Mouse (Mus musculus): ENCODE measurements at regions not wholly inside any gene's neighbourhood (a gene's known extent, or its start where the extent isn't known, plus 50 kb on each side); places are given as distances from the start of the nearest gene placed in this dataset.

- no peak for DNase-seq
Observed at GRCm38 (mm10) chr14:9191664-9192063, 525.6 kb upstream of the 4930452B06Rik start.

DNA sequence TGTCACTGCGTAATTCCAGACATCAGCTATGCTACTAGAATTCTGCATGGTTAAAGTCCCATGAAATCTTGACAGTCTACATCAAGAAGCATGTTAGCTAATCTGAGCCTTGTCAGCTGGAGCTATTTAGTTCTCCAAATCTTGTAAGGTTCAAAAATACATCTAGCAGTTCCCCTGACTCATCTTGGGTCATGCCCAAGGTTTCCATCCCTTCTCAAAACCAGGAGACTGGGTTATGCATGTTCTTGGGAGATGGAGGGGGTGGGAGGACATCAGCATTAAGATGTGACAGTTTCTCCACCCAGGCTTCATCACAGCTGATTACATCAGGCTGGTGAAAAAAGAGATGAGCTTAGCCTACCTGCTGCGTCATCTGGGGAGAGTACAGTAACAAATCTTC, 495.3 kb upstream of the 4930452B06Rik start:
- DNase-seq: no peak

DNA sequence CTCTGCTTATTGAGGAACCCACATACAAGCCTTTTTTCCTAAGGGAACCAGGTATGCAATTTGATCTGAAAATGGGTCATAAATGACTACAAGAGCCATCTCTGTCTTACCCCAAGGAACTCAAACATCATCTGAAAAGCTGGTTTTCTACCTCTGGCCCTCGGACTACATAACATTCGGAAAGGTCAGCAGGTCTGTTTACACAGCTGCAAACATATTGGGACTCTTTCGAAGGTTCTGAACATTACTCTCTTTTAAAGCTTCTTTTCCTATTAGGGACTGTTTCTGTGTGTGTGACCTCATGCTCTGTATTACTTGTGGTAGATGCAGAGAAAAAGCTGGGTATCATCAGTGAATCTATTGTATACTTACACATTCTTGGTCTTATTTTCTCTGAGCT, 491.9 kb upstream of the 4930452B06Rik start:
- DNase-seq: no peak

DNA sequence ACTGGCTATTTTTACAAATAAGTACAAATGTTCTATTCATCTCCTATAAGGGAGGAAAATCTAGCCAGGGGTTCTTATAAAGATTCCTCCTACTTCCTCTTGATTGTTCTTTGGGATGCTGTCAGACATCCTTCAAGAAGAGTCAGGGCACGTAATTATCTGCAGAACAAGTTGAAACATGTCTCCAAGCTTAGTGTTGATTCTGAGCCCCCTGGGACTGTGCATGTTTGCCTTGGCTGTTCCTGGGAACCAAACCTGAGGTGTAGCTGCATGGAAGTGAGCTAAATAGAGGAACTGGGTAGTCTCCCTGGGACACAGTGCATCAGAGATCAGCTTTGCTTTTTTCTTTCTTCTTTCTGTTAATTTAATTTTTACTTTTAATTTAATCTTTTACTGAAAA, 484.8 kb upstream of the 4930452B06Rik start:
- no peak for DNase-seq

DNA sequence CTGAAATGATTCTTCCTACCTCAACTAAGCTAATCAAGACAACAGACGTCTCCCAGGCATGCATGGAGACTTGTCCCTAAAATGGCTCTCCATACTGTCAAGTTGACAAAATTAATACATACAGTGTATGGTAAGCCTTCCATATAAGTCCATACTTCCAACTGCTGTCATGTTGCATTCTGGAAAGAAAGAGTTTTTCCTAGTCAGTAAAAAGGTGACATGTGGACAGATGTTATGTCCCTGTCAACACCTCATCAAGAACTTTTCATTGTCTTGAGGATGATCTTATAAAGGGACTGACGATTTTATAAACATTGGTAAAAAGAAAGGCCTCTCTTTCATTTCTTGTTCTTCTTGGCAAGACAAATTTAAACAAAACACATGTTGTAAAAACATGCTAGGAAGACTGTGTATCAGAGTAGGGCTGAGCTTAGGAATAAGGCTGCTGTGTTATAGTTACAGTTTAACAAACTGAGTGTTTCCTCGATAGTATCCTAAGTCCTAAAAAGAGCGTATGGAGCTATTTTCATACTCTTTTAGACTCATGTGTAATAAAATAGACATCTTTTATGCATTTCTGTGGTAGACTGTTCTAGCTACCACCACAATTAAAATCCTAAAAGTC, 480.7 kb upstream of the 4930452B06Rik start:
- no peak for DNase-seq

- DNase-seq: no peak
Observed at GRCm38 (mm10) chr14:9105708-9106107, 439.7 kb upstream of the 4930452B06Rik start.

GRCm38 (mm10) chr14:9089625-9090326, 423.7 kb upstream of the 4930452B06Rik start:
- no peak for DNase-seq

GRCm38 (mm10) chr14:9087103-9087502, 421.1 kb upstream of the 4930452B06Rik start:
- DNase-seq: no peak

GRCm38 (mm10) chr14:9079632-9080031, 413.6 kb upstream of the 4930452B06Rik start:
- DNase-seq: no peak

- no peak for DNase-seq
Observed at GRCm38 (mm10) chr14:9079014-9079413, 413.0 kb upstream of the 4930452B06Rik start.

- no peak for DNase-seq
Observed at GRCm38 (mm10) chr14:9071176-9071575, 405.1 kb upstream of the 4930452B06Rik start.

DNA sequence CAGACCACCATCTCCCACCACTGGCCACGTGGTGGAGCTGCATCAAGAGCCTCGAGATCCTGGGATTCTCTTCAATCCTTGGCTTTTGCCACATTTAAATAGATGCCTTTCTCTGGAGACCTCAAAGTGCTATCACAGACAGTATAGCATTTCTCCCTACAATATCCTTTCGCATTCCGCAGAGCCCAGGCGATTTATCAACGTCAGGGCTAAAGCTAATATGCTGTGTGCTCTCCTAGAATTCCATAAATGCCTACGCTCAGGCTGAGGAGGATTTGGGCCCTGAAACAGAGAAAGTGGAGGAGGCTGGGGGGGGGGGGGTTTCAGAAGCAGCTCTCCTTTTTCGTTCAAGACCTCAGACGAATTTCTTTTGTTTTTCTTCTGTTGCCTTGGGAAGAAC, 394.0 kb upstream of the 4930452B06Rik start:
- DNase-seq: no peak

- no peak for DNase-seq
Observed at GRCm38 (mm10) chr14:9028811-9029210, 362.8 kb upstream of the 4930452B06Rik start.

GRCm38 (mm10) chr14:9015826-9016225, 349.8 kb upstream of the 4930452B06Rik start:
- DNase-seq: no peak

GRCm38 (mm10) chr14:9003034-9003433, 337.0 kb upstream of the 4930452B06Rik start:
- DNase-seq: no peak

DNA sequence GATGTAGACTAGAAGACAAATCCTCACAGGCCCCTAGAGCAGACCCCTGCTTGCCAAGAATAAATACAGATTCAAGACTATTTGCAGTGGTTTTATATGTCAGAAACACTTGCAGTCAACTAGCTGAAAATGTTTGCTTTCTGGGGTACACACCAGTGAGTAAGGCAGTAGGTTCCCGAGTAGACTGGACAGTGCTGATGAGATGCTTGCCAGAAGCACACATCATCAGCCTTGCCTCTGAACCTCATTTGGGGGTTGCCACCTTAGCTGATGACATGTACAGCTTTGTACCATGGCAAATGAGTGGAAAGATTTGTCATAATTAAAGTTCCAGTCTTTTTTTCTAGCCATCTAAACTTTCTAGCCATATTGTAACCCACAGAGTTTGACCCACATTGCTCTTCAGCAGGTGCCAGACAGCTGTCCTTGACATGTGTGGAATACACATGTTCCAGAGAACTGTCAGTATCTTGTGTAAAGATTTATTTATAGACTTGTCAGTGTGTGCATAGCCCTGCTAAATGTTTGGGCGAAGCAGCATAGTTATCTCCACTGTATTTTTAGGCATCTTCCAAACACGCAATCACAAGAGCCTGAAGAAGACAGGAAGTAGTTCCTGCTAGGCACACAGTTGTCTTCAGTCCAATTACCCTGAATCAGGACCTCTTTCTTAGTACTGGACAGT, 334.5 kb upstream of the 4930452B06Rik start:
- DNase-seq: no peak

- DNase-seq: no peak
Observed at GRCm38 (mm10) chr14:8999815-9000214, 333.8 kb upstream of the 4930452B06Rik start.

DNA sequence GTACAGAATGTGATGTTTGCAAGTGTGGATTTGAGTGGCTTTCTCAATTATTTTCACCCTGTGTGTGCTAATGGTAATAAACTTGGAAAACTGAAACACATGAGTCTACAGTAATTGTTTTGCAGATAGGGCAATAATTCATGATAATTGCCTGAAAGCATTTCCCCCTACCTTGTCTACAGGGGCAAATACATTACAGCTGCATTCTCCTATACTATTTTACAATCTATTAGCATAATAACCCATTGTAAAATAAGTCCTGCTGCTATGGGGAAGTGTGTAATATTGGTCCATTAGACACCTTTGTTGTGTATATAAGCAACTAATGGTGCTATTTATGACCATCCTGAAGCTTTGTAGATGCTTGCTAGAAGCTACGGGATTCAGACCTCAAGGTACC, 327.4 kb upstream of the 4930452B06Rik start:
- DNase-seq: no peak

DNA sequence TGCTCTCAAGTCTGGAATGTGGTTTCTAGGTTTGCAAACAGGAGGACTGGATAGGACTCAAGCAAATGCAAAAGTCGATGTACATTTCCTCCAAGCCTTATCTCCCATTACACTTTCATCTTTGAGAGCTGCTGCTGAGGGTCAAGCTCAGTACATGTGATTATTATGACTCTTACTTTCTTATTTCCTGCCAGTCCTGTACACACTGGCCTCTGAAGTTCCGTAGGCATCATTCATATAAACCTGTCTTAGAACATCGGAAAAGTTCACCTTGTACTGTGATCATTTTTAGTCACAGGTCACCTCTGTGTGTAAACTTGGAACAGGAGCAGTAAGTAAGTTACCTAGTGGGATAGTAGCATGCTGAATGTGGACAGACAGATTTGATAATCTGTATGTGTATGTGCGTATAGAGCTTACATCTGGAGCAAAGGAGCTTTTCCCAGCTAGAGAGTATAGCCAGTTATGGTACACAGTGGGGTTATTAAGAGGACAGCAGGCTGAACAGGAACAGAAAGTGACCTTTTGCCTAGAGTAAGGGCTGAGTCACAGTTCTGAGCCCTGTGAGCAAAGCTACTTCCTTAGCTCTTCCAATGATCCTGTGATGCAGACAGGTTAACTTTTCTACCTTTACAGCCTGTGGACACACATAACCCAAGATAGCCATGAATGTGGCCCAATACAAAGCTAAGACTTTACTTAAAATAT, 319.2 kb upstream of the 4930452B06Rik start:
- DNase-seq: no peak

- no peak for DNase-seq
Observed at GRCm38 (mm10) chr14:8961554-8961953, 295.5 kb upstream of the 4930452B06Rik start.

- DNase-seq: no peak
Observed at GRCm38 (mm10) chr14:8952853-8953397, 286.9 kb upstream of the 4930452B06Rik start.

- no peak for DNase-seq
Observed at GRCm38 (mm10) chr14:8948751-8949150, 282.7 kb upstream of the 4930452B06Rik start.

Measured in adrenal gland, postnatal 14 days (tissue).